Mouse (Mus musculus) cerebellum, adult 11 months (tissue): ENCODE results near the gene Nudt14.

Source experiments
- DNase-seq: peaks from one replicate; pipeline ENCODE4 v3.0.0; 2022

The Nudt14 gene

DNA sequence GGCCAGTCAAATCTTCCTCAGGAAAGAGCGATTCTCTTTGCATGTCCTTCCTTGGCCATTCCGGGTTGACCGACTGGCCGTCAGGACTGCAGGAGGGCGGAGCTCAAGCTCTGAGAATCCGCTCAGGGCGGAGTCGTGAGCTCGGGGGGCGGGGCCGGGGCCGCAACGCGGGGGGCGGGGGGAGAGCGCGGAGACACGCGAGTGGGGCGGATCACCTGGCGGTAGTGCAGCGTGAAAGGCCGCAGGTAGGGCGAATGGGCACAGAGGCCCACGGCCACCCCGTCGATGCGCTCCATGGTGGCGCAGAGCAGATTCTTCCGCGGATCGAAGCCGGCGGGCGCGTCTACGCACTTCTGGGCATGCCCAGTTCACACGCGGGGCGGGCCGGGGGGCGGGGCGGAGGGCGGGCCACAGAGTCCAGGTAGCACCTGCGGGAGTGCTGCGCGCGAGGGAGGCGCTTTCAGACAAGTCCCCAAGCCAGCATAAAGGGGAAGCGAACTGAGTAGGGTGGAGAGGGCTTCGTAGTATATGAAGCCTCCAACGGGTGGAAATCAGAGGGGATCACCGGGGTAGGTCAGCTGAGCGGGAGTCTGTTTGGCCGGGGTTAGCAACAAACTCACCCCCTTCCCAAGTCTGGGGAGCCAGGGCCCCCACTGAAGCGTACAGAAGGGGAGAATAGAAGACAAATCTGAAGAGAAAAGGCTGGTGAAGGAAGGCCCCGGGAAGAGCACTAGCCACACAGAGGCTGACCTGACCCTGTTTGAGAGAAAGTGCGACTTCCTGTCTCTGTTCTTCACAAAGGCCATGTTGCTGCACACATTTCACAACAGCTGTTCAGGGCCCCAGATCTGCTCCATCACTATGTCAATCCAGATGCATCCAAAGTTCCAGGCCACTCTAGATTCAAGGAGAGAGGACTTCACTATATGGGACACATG, at the start of gene Nudt14:
Gene Nudt14, minus strand, starts transcription at position 349 of the 938 bp plus-strand sequence.
- peak; percentile 65 for DNase-seq

DNA sequence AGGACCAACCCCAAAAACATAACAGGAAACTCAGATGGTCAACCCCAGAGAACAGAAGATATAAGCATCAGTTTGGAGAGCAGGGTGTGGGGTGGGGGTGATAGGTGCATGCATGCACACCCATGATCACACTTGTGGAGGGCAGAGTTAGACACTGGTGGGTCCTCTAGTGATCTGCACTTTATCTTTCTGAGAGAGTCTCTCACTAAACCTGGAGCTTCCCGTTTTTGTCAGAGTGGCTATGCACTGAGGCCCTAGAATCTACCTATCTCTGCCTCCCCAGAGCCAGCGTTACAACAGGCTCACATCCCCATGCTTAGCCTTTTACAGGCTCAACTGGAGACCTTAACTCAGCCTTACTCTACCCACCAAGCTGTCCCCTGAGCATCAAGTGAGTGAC, 49.5 kb upstream of the Nudt14 start:
- DNase-seq, result no peak

DNA sequence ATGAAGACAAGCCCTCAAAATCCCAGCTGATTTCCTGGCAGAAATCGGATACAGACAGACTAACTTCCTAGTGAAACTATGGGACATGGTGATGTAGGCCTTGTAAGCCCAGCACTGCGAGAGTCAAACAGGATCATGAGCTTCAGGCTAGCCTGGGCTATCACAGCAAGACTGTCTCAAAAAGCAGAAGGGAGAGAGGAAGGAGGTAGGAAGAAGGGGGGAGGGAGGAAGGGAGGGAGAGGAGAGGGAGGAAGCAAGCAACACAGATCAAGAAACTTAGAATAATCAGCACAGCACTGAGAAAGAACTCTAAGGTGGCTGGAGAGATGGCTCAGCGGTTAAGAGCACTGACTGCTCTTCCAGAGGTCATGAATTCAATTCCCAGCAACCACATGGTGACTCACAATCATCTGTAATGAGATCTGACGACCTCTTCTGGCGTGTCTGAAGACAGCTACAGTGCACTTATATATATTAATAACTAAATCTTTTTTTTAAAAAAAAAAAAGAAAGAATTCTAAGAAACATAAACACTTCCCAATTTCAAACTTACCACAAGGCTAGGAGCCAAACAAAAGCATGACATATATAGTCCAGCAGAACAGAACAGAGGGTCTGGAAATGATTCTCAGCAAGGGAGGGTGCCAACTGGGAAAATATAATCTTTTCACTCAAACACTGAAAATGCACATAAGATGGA, 48.9 kb upstream of the Nudt14 start:
- no peak for DNase-seq

DNA sequence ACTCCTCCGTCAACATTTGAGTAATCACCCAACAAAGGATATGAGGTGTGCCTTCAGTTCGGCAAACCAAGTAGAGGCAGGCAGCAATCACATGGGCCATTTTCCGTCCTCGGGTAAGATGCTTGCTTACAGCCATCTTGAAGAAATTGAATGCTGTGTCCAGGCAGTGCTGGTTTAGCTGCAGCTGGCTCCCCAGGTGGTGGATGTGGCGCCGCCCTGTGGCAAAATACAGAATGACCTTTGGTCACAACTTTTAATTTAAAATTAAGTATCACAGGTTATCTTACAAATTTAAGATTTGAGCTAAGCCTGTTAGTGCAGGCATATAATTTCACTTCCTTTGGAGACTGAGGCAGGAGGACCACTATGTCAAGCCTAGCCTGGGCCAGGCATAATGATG, 46.0 kb upstream of the Nudt14 start:
- DNase-seq, result no peak

DNA sequence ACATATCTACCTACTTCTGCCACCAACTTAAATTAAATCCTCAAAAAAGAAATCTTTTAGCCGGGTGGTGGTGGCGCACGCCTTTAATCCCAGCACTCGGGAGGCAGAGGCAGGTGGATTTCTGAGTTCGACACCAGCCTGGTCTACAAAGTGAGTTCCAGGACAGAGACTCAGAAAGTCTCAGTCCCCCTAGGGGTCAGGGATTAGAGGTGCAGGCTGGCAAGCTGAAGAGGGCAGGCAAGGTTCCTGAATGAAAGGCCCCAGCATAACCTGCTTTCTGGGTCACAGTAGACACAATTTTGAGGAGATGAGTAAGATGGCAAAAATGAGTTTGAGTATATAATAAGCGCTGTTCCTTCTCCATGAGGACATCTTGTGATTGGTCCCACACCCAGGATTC, 43.4 kb upstream of the Nudt14 start:
- no peak for DNase-seq

DNA sequence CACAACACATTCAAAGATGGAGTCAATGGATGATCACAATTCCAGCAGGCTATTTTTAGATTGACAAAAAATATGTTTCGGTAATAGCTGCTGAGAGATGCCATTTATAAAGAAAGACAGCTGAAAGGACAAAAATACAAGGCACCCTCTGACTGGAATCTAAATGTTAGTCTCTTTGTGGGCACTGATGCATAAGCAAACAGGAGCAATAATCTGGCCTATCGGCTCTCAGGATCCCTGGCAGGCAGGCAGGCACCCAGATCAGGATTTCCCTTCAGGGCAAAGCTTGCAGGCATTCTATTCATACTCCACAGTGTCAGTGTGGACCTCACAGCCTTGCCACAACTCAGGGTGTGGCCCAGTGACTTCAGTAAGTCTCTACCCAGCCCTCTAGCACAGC, 40.1 kb upstream of the Nudt14 start:
- no peak for DNase-seq

DNA sequence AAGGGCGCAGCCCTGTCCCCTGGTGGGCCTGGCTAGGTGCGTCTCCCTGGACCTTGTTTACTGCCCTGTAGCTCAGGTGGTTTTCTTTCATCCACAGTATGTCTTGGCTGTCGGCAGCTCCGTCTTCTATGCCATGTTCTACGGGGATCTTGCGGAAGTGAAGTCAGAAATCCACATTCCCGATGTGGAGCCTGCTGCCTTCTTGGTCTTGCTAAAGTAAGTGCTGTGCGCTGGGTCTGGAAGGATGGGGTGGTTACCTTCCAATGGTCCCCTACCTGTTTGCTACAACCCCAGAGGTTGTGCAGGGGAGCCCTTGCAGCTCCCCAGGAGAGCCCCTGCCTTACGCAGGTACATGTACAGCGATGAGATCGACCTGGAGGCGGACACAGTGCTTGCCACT, 35.2 kb upstream of the Nudt14 start:
- DNase-seq, result no peak

DNA sequence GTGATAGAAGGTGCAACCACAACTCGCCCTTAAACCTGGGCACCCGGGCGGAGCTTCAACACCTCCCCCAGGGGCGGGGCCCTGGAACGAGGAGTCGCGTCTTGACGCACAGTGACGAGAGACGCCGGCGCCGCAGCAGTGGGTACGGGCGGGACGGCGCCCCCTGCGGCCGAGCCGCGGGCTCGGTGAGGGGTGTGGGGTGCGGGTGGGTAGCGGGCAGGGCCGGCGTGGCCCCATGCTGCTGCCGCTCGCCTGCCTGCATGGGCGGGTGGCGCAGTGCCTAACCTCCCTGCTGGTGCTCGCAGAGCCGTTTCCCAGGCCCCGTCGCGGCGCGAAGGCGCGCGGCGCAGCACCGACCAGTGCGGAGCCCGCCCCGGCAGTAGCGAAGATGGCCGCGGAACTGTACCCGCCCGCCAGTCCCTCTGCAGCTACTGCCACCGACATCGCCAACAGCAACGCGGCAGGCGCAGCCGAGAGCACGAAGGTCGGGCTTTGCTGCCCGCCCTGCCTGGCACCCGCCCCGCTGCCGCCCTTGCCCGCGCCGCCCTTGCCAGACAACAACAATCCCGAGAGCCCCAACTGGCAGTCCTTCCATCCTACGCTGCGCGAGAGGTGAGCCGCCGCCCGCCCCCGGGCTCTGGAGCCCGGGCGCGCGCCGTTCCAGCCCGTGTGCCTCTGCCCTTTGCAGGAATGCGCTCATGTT, 34.6 kb upstream of the Nudt14 start, which contains the start of gene Btbd6:
Gene Btbd6, plus strand, starts transcription at position 112 of the 703 bp plus-strand sequence.
- peak; percentile 92 for DNase-seq

DNA sequence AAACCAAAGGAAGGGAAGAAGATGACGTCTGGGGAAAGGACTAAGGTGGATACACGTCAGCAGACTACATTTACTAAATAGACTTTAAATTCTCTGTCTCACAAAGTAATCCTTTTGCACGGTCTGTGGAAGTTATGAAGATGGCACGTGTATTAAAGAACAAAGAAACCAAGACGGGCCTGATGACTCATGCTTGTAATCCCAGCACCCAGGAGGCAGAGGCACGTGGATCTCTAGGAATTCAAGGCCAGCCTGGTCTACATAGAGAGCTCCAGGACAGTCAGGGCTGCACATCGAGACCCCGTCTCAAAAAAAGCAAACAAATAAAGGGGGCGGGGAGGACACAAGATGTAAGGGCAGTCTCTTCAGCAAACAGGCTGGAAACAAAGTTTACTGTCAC, 32.8 kb upstream of the Nudt14 start:
- DNase-seq, result no peak

DNA sequence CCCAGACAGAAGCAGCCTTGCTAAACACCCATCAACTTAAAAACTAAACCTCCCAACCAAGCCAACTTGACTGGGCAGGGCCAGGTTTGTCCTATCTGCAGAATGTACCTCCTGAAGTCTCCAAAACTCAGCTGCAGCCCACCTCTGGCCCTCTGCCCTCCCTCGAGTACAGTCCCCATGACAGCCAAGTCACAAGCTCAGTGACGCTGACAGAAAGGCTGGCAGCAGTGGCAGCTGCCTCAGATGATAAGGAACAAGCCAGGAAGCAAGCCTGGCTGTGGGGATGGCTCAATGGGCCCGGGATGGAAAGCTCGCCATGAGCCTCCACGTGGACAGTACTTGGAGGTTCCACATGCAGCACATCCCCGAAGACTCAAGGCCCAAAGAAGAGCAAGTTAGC, 27.7 kb upstream of the Nudt14 start:
- DNase-seq, result no peak

DNA sequence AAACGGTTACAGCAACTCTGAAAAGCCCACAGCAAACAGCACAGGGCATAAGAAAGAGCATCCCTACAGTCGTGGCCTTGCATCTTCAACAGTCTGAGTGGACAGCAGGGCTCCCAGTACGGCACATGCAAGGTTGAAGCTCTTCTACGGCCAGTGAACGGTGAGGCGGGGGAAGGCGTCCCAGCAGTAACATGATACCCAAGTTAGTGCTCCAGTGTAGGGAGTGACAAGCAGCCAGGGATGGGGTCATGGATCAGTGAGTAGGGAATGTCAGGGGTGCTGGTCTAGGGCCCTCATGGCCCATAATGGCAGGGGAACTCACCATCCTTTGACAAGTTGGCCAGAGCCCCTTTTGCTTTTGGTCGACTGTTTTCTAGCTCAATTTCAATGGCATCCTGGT, 27.0 kb upstream of the Nudt14 start:
- no peak for DNase-seq

DNA sequence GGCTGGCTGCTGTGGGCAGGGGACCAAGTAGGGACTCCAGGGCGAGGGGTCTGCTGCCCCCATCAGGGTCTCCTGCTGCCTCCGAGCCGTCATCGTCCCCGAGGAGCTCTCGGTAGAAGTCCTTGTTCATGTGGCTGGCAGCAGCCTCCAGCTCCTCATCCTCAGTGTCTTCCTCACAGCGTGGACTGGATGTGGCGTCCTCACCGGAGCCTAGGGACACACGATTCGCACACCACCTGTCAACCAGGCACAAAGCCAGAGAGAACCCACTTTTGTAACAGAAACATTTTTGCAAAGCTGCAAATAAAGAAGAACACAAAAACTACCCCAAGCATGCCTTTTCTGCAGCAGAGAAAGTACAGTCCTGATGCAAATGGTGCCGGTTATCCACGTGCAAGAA, 23.9 kb upstream of the Nudt14 start:
- DNase-seq, result no peak

DNA sequence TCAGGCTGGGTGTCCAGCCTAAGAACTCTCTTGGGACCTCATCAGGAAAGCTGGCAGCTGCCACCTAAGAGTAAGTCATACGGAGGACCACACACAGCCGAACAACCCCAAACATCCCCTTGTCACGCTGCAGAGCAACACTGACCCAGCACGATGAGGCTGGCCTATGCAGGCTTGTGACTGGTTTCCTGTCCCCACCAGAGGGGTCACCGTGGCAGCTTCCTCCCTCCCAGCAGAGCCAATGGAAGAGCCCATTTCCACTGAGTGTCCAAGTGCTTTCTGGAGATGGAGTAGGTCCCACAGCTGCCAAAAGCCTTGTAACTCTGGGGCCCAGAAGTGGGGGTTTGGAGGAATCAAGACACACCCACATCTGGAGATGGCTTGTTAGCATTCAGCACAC, 19.9 kb upstream of the Nudt14 start:
- DNase-seq, result no peak

DNA sequence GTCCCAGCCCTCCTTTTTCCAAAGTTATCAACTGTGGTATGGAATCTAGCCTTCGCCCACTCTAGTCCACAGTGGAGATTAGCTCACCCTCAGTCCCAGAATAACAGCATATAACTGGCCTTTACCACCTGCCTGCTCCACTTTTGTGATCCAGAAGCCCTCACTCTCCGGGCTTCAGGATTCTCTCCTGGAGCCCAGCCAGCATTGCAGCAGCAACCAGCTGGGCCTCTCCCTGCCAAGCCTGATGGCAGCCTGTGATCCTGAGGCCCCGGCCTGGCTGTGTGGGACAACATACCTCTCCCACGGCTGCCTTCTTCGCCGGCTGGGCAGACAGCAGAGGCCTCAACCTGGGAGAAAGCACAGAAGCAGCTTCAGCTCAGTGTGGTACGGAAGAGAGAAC, 19.5 kb upstream of the Nudt14 start:
- peak; percentile 70 for DNase-seq

DNA sequence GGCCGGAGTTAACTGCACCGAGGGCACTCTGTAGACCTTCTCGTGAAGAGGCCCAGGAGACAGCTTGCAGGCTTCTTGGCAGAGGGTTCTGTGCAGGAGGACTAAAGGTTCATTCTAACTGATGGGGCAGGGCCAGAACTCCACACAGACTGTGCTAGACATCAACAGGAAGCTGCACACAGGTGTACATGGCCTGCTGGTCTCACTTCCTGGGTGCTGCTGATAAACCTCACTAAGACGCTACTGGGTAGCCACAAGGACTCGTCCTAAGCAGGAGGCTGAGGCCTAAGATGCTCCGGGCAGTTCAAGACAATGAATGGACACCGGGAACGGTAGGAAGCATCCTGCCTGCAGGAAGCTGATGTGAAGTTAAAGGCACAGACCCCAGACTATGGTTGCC, 17.5 kb upstream of the Nudt14 start:
- DNase-seq, result no peak

DNA sequence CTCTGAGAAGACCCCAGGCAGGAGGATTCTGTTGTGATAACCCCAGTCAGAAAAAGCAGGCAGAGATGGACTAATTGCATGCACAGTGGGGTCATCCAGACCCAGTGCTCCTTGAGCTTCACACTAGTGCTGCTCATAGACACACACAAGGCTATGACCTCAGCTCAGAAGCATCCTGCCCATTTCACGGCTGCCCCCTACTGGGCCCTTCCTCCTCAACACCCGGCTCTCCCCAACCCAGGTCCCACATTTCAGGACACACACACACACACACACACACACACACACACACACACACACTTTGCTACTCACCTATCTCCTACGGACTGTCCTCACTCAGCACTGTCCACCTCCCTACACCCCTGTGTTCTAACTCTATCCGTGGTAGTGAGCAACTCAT, 16.4 kb upstream of the Nudt14 start:
- DNase-seq, result no peak

DNA sequence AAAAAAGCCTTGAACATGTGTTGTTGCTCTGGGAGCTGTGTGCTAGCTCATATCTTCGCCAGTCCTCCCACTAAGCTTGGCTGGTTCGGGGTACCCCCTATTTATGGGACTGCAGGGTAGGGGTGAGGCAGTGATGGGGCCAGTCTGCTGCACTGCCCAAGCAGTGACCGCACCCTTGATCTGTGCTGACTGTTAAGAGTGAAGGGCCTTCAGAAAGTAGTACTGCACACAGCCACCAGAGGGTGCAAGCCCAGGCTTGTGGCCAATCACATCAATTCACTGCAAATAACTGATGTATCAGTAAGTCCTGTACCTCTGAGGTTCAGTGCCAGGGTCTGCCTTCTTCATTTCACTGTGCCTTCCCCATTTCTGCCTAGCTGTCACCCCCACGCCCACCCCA, 13.9 kb upstream of the Nudt14 start:
- DNase-seq, result peak; percentile 76

DNA sequence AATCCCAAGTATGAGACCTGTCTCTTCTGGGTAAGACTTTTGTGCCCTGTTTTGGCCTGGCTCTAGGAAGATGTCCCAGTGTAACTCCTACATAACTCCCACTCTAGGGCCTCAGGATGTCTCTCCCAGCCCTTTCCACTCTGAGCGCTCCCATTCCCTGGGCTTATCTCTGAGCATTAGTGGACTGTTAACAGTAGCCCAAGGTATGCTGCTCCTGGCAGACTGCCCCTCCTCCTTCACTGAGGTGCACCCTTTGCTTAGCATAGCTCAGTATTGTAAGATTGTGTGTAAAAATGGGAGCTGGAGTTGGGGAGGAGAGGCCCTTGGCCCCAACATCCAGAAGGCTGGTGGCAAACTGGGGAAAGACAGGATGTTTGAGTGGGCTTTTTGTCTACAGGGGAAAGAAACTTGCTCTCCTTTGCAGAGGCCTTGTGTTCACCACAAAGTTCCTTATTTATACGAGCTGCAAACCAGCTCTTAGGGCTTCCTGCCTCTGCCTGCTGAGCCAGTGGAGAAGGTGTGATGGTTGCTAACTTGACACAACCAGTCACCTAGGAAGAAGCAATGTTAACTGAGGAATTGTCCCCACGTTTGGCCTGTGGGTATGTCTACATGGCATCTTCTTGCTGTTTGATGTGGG, 11.1 kb upstream of the Nudt14 start:
- no peak for DNase-seq

DNA sequence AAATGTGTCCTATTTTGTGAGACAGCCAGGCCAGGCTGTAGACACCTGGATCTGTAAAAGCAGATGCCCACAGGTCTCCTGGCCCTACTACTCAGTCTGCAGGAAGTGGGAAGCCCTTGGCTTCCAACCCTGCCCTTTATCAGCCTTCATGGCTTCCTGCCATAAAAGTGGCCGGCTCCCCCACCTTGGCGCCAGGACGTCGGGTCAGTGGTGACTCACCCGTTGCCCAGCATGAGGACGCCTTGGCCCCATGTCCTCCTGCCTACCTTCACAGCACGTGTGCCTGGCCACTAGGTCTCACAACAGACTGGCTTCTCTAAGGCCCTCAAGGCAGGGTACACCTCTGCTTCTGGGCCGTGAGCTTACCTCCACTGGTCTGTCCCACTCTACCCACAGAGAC, 10.5 kb upstream of the Nudt14 start:
- DNase-seq, result peak; percentile 61

DNA sequence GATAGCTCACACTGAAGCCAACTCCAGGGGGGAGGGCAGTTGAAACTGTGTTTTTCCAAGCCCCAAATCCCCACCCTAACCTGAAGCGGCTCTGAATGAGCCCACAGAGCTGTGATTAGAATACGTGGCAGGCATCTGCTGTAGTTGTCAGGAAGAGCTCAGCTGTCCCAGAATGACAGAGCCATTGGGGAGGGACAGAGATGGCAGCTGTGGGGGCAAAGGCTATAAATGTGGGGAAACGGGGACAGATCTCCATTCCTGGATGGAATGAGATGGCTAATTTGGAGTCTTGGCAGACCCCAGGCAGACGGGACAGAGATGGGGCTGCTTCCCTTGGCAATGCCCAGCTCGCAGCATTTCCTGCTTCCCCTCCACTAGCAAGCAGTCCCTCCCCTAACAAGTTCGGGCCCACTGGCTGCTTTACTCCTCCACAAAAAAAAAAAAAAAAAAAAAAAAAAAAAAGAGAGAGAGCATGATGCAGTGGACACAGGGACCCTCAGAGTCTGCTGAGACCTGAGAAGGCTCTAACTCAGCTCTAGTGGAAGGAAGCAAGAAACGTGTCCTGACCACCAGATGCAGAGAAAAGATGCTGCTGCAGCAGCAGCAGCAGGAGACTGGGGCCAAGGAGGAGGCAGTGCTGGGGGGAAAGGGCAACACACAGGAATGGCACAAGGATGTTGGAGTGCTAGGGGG, 9.4 kb upstream of the Nudt14 start:
- no peak for DNase-seq

DNA sequence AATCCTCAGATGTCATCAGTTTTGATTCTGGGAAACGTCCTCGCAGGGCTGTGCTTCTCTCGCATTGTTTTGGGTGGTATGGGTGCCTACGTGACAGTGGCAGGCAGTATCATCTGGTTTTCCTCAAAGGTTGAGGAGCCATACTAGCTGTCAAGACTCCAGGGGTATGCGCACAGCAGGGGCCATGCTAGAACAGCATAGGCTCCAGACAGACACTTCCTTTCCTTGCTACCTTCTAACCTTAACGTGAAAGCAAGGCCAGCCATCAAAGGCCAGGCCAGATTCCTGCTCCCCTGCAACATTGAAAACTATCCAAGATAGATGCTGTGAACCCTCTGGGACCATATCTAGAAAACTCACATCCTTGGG, 8.8 kb upstream of the Nudt14 start:
- no peak for DNase-seq

DNA sequence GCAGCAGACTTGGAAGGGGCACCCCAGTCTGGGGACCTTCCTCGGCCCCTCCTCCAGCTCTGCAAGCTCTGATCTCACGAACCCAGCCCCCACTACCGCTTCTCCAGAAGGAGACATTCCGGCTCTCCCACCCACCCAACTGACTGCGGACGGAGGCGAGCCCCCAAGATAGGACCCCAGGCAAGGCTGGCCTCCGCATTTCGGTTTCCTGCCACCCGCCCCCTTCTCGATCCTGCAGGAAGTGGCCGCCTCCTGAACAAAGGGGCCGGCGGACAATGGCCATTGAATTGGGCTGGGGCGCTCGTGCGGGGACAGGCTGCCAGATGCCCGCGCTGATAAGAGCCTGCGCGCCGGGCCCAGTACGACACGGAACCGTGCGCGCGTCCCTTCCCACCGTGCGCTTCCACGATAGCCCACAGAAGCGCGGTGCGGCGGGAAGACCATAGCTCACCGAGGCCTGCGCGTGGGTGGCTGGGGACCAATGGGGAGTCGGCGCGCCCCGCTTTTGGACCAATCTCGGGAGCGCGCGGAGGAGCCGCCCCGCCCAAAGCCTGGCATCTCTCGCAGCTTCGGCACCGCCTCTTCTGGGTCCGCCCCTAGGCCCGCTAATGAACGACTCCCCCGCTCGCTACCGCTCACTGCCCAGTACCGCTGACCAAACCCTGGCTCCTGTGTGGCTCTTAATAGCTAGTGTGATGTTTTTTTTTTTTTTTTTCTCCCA, 8.3 kb upstream of the Nudt14 start:
- peak; percentile 94 for DNase-seq
